25 mouse cellular contexts compared by ENCODE assay signal in the genomic region with DNA sequence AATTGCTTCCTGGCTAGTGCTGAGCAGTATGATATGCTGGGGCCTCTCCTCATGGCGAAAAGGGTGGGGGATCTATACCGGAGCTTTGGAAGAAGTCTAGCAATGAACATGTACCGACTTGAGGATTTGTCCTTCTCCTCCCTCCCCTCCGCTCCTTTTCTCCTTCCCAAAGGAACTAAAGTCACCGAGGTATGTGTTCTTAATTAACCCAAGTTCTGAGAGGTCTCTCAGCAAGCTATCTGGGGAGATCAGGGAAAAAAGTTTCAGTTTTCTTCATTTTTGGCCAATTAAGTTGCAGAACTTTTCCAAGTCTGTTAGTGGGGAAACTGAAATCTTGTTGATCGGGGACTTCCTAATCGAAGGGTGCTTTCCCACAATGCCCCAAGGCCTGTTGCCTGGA. TPM values are rescaled to one million over a fixed set of nuclear protein-coding genes. Genes with fewer than 3 reads are reported as not detected.
DNase-seq lines count a peak whose midpoint lies in the region; ATAC-seq and TF ChIP-seq lines count a peak whose summit lies in the region.
"Had no signal": no experiment of that assay in that cellular context is flagged by ENCODE, and none has a peak within 500 bp of the region (broad histone marks: within the 10 kb centered on the region; RNA-seq: fewer than 3 reads in every experiment).

A gene (minus strand): TSS at position 101 of the 400 bp plus-strand sequence.

- no peak within 1 kb of the TSS for H3K4me3 ChIP-seq in forebrain, embryonic 15.5 days
- no peak within 1 kb of the TSS for H3K4me3 ChIP-seq in forebrain, embryonic 13.5 days
- no peak within 1 kb of the TSS for H3K4me3 ChIP-seq in left cerebral cortex, adult 2 months
- no peak within 1 kb of the TSS for H3K4me3 ChIP-seq in cortical plate, adult 2 months (ENCODE audit: insufficient read depth, low read length)
- no peak within 1 kb of the TSS for H3K4me3 ChIP-seq in midbrain, embryonic 14.5 days (replicated peaks; ENCODE audit: low read depth, low read length)
- H3K4me3 ChIP-seq: embryonic facial prominence, embryonic 12.5 days; embryonic facial prominence, embryonic 15.5 days; erythroblast, embryonic 14.5 days; forebrain, embryonic 10.5 days had no signal

- no peaks in the 10 kb centered on the region for H3K9me3 ChIP-seq in forebrain, embryonic 15.5 days
- no peaks in the 10 kb centered on the region for H3K9me3 ChIP-seq in forebrain, embryonic 13.5 days (replicated peaks)
- H3K9me3 ChIP-seq in midbrain, embryonic 14.5 days (ENCODE audit: control insufficient read depth, low read length): no peaks in the 10 kb centered on the region
- H3K9me3 ChIP-seq: embryonic facial prominence, embryonic 12.5 days; embryonic facial prominence, embryonic 15.5 days; forebrain, embryonic 10.5 days; G1E had no signal

- TF ChIP-seq POLR2A in cortical plate, adult 2 months (IDR thresholded peaks at IDR 0.05; ENCODE audit: extremely low read depth, insufficient read depth, low read length): no peak

- no peak within 1 kb of the TSS for H3K9ac ChIP-seq in forebrain, embryonic 15.5 days (replicated peaks)
- H3K9ac ChIP-seq in forebrain, embryonic 13.5 days: no peak within 1 kb of the TSS
- no peak within 1 kb of the TSS for H3K9ac ChIP-seq in midbrain, embryonic 14.5 days (replicated peaks; ENCODE audit: low read length)
- H3K9ac ChIP-seq: embryonic facial prominence, embryonic 12.5 days; embryonic facial prominence, embryonic 15.5 days had no signal

- no peak for DNase-seq in left cerebral cortex, adult 2 months (ENCODE audit: extremely low spot score in 1 of 2, low spot score in 2 of 2)
- DNase-seq in left cerebral cortex, postnatal 10 days (ENCODE audit: extremely low spot score in 1 of 2, low spot score in 2 of 2): no peak
- no peak for DNase-seq in midbrain, embryonic 14.5 days
- DNase-seq: adrenal gland, adult 8-10 months; adrenal gland, postnatal 14 days; adrenal gland, postnatal 36 days; cerebellum, adult 11-12 months; cerebellum, adult 2 months; cerebellum, adult 9-10 months; cerebellum, postnatal 25 days; embryo, embryonic 11 days had no signal

- 87% methylated on average over 7 of the region's 7 CpGs for WGBS in forebrain, embryonic 15.5 days
- WGBS in forebrain, embryonic 13.5 days: 81% methylated on average over 7 of the region's 7 CpGs
- WGBS in midbrain, embryonic 14.5 days: 87% methylated on average over 7 of the region's 7 CpGs

- H3K27me3 ChIP-seq in forebrain, embryonic 15.5 days: no peaks in the 10 kb centered on the region
- H3K27me3 ChIP-seq in forebrain, embryonic 13.5 days: no peaks in the 10 kb centered on the region
- no peaks in the 10 kb centered on the region for H3K27me3 ChIP-seq in midbrain, embryonic 14.5 days (ENCODE audit: control insufficient read depth, insufficient read depth, low read length)
- H3K27me3 ChIP-seq: embryonic facial prominence, embryonic 12.5 days; embryonic facial prominence, embryonic 15.5 days had no signal

- no peaks in the 10 kb centered on the region for H3K36me3 ChIP-seq in forebrain, embryonic 15.5 days
- no peaks in the 10 kb centered on the region for H3K36me3 ChIP-seq in forebrain, embryonic 13.5 days (ENCODE audit: poor library complexity, severe bottlenecking)
- H3K36me3 ChIP-seq in midbrain, embryonic 14.5 days (ENCODE audit: control insufficient read depth, insufficient read depth, low read length): no peaks in the 10 kb centered on the region
- H3K36me3 ChIP-seq: embryonic facial prominence, embryonic 12.5 days; embryonic facial prominence, embryonic 15.5 days; forebrain, embryonic 10.5 days; G1E had no signal

- no peak for ATAC-seq in forebrain, embryonic 15.5 days (replicated peaks)
- no peak for ATAC-seq in forebrain, embryonic 13.5 days
- ATAC-seq in midbrain, embryonic 14.5 days (ENCODE audit: low FRiP score, low TSS enrichment): no peak
- ATAC-seq: activated CD4-positive, CD25-positive, alpha-beta regulatory T cell, adult 4 months; Patski had no signal

- intact Hi-C loops in left cerebral cortex, adult 2 months (cut with DNase I): loop anchor here (1.0 to 5.0 kb wide), 4 partner anchors 40 to 422 kb away; no protein-coding TSS in a partner anchor
- intact Hi-C loops in left cerebral cortex, postnatal 10 days (cut with DNase I): no loop called here

- no peak within 1 kb of the TSS for H3K4me2 ChIP-seq in forebrain, embryonic 15.5 days (replicated peaks)
- H3K4me2 ChIP-seq in forebrain, embryonic 13.5 days: no peak within 1 kb of the TSS
- H3K4me2 ChIP-seq in midbrain, embryonic 14.5 days (ENCODE audit: low read length): no peak within 1 kb of the TSS
- H3K4me2 ChIP-seq: embryonic facial prominence, embryonic 12.5 days; embryonic facial prominence, embryonic 15.5 days had no signal

- no peaks in the 10 kb centered on the region for H3K4me1 ChIP-seq in forebrain, embryonic 15.5 days
- H3K4me1 ChIP-seq in forebrain, embryonic 13.5 days: no peaks in the 10 kb centered on the region
- peaks cover 2% of the 10 kb centered on the region; the same call in 1 of the 2 replicates for H3K4me1 ChIP-seq in cortical plate, adult 2 months (ENCODE audit: control insufficient read depth, insufficient read depth, low read length)
- H3K4me1 ChIP-seq in midbrain, embryonic 14.5 days (ENCODE audit: control insufficient read depth, insufficient read depth, low read length): no peaks in the 10 kb centered on the region
- H3K4me1 ChIP-seq: embryonic facial prominence, embryonic 12.5 days; embryonic facial prominence, embryonic 15.5 days; forebrain, embryonic 10.5 days had no signal

- no peak for TF ChIP-seq CTCF in left cerebral cortex, adult 2 months (IDR thresholded peaks at IDR 0.05)
- TF ChIP-seq CTCF in cortical plate, adult 2 months (IDR thresholded peaks at IDR 0.05; ENCODE audit: extremely low read depth, insufficient read depth, low read length): no peak

- H3K27ac ChIP-seq in forebrain, embryonic 15.5 days (replicated peaks): peak within 1 kb of the TSS; percentile 44
- H3K27ac ChIP-seq in forebrain, embryonic 13.5 days: no peak within 1 kb of the TSS
- peak within 1 kb of the TSS; percentile 72 for H3K27ac ChIP-seq in left cerebral cortex, adult 2 months
- peak within 1 kb of the TSS; percentile 30; the same call in 1 of the 2 replicates for H3K27ac ChIP-seq in cortical plate, adult 2 months (ENCODE audit: insufficient read depth, low read length)
- no peak within 1 kb of the TSS for H3K27ac ChIP-seq in midbrain, embryonic 14.5 days (replicated peaks; ENCODE audit: low read depth, low read length)
- H3K27ac ChIP-seq: embryonic facial prominence, embryonic 12.5 days; embryonic facial prominence, embryonic 15.5 days; forebrain, embryonic 10.5 days had no signal

RNA-seq across cellular contexts. Expression of the gene that starts here (rescaled TPM):
- polyA plus RNA-seq in forebrain, embryonic 15.5 days (2015; fragmentation: Nextera tagmentation; extraction: Ambion mirVana): not detected in 2 replicates
- polyA plus RNA-seq in forebrain, embryonic 13.5 days (2015; fragmentation: Nextera tagmentation; extraction: Ambion mirVana): not detected in 2 replicates
- not detected for total RNA-seq in left cerebral cortex, adult 2 months (2021)
- total RNA-seq in left cerebral cortex, postnatal 10 days (2021): not detected
- polyA plus RNA-seq in cortical plate, adult 2 months (2012; rRNA removed): not detected in 2 replicates
- polyA plus RNA-seq in midbrain, embryonic 14.5 days (2014; fragmentation: Nextera tagmentation; extraction: Ambion mirVana): not detected in 2 replicates
- total RNA-seq: adrenal gland, adult 18-20 months; adrenal gland, adult 8-10 months; adrenal gland, postnatal 14 days; adrenal gland, postnatal 36 days had no signal
- polyA plus RNA-seq: C2C12; cerebellum, adult 2 months; embryonic facial prominence, embryonic 15.5 days; erythroblast, embryonic 14.5 days; forebrain, embryonic 10.5 days; forebrain, embryonic 14.5 days; frontal cortex, adult 2 months; G1E; Patski had no signal

Comparison
In these comparisons a context has a peak if more than half of its experiments do, and no peak if none do; other contexts are left out.
1. H3K27ac ChIP-seq: peak in forebrain, embryonic 15.5 days (single experiment), left cerebral cortex, adult 2 months (single experiment) and cortical plate, adult 2 months (single experiment); none in forebrain, embryonic 13.5 days (single experiment) and midbrain, embryonic 14.5 days (single experiment).